Mouse (Mus musculus) embryonic facial prominence, embryonic 14.5 days (tissue): ENCODE measurements at regions not wholly inside any gene's neighbourhood (a gene's known extent, or its start where the extent isn't known, plus 50 kb on each side); places are given as distances from the start of the nearest gene placed in this dataset.
A peak's percentile ranks its signal among the peaks of the same experiment; 100 is the strongest.

Experiments used
- ATAC-seq: fragments of 200-750 bp; cut with Nextera tagmentation; 2 replicates; pipeline ENCODE4 v1.8.0; 2017; ENCODE audit warnings: low read depth, moderate number of reproducible peaks, moderate TSS enrichment
- DNase-seq: peaks from one replicate; pipeline ENCODE4 v3.0.0-alpha.2; 2015; ENCODE audit warnings: low spot score
- H3K27ac ChIP-seq: fragments of 300-500 bp; sonication (generic); replicated peaks from 2 replicates; pipeline ENCODE4 v1.5.1; 2014; ENCODE audit warnings: low read depth, mild to moderate bottlenecking, low read length, moderate library complexity
- H3K27me3 ChIP-seq: fragments of 300-500 bp; sonication (generic); replicated peaks from 2 replicates; pipeline ENCODE4 v1.6.1; 2014; ENCODE audit warnings: low read length; ENCODE audit not compliant: control insufficient read depth, insufficient read depth
- H3K36me3 ChIP-seq: fragments of 300-500 bp; sonication (generic); 2 replicates; pipeline ENCODE4 v1.6.1; 2014; ENCODE audit warnings: low read length, mixed read lengths; ENCODE audit not compliant: control insufficient read depth, insufficient read depth
- H3K4me1 ChIP-seq: fragments of 300-500 bp; sonication (generic); 2 replicates; pipeline ENCODE4 v1.6.1; 2014; ENCODE audit warnings: antibody characterized with exemption, low read length; ENCODE audit not compliant: control insufficient read depth, insufficient read depth
- H3K4me2 ChIP-seq: fragments of 300-500 bp; sonication (generic); 2 replicates; pipeline ENCODE4 v1.6.1; 2014; ENCODE audit warnings: low read depth, mild to moderate bottlenecking, low read length, moderate library complexity, mixed read lengths
- H3K4me3 ChIP-seq: fragments of 300-500 bp; sonication (generic); 2 replicates; pipeline ENCODE4 v1.5.1; 2014; ENCODE audit warnings: low read depth, mild to moderate bottlenecking, low read length
- H3K9ac ChIP-seq: fragments of 300-500 bp; sonication (generic); 2 replicates; pipeline ENCODE4 v1.6.1; 2014; ENCODE audit warnings: low read depth, mild to moderate bottlenecking, low read length, moderate library complexity, mixed read lengths
- H3K9me3 ChIP-seq: fragments of 300-500 bp; sonication (generic); 2 replicates; pipeline ENCODE4 v1.6.1; 2016; ENCODE audit warnings: low read length; ENCODE audit not compliant: control insufficient read depth
- WGBS: fragments of 180-500 bp; shearing (Covaris S2); extraction: QIAGEN DNeasy Blood & Tissue Kit; methylation state at CpG from one replicate; pipeline ENCODE4 v1.1.7; 2014; 5-methylcytosine and 5-hydroxymethylcytosine counted together

GRCm38 (mm10) chr15:13283106-13283505, 109.6 kb upstream of the Cdh6 start:
- Histone ChIP-seq H3K4me2 (no peak overlapping the region), H3K4me1 (peaks cover 4% of the 10 kb centered on the region), H3K4me3 (no peak overlapping the region), H3K9me3 (no peaks in the 10 kb centered on the region), H3K9ac (no peak overlapping the region), H3K27me3 (no peaks in the 10 kb centered on the region), H3K36me3 (no peaks in the 10 kb centered on the region), H3K27ac (no peak overlapping the region)
- 88% methylated on average over 5 of the region's 5 CpGs for WGBS
- DNase-seq (no peak), ATAC-seq (no peak)

GRCm38 (mm10) chr15:13276909-13277235, 103.4 kb upstream of the Cdh6 start:
- Histone ChIP-seq H3K4me2 (no peak overlapping the region), H3K9me3 (no peaks in the 10 kb centered on the region), H3K36me3 (no peaks in the 10 kb centered on the region), H3K27ac (no peak overlapping the region), H3K27me3 (no peaks in the 10 kb centered on the region), H3K4me3 (no peak overlapping the region), H3K4me1 (peaks cover 6% of the 10 kb centered on the region; the same call in 1 of the 2 replicates), H3K9ac (no peak overlapping the region)
- DNase-seq, result no peak
- ATAC-seq, result no peak
- WGBS, result 85% methylated on average over 8 of the region's 8 CpGs

GRCm38 (mm10) chr15:13276225-13276908, 102.9 kb upstream of the Cdh6 start:
- WGBS, result 67% methylated on average over 5 of the region's 5 CpGs
- no peaks in the 10 kb centered on the region for H3K36me3 ChIP-seq
- DNase-seq, result no peak
- H3K9ac ChIP-seq, result no peak overlapping the region
- no peak overlapping the region for H3K4me3 ChIP-seq
- H3K4me2 ChIP-seq, result no peak overlapping the region
- no peaks in the 10 kb centered on the region for H3K9me3 ChIP-seq
- H3K27me3 ChIP-seq, result no peaks in the 10 kb centered on the region
- peaks cover 6% of the 10 kb centered on the region; the same call in 1 of the 2 replicates for H3K4me1 ChIP-seq
- H3K27ac ChIP-seq, result no peak overlapping the region
- ATAC-seq, result no peak

GRCm38 (mm10) chr15:13275326-13275725, 101.9 kb upstream of the Cdh6 start:
- Histone ChIP-seq H3K27ac (no peak overlapping the region), H3K4me2 (no peak overlapping the region), H3K9me3 (no peaks in the 10 kb centered on the region), H3K9ac (no peak overlapping the region), H3K36me3 (no peaks in the 10 kb centered on the region), H3K27me3 (no peaks in the 10 kb centered on the region), H3K4me1 (peaks cover 6% of the 10 kb centered on the region; the same call in 1 of the 2 replicates), H3K4me3 (no peak overlapping the region)
- peak; percentile 20 for DNase-seq
- no peak for ATAC-seq
- 26% methylated on average over 5 of the region's 5 CpGs for WGBS

- ATAC-seq, result no peak
- H3K4me3 ChIP-seq, result no peak overlapping the region
- 89% methylated on average over 5 of the region's 5 CpGs for WGBS
- H3K27ac ChIP-seq, result no peak overlapping the region
- peaks cover 6% of the 10 kb centered on the region; the same call in 1 of the 2 replicates for H3K4me1 ChIP-seq
- H3K9ac ChIP-seq, result no peak overlapping the region
- no peak for DNase-seq
- no peak overlapping the region for H3K4me2 ChIP-seq
- H3K27me3 ChIP-seq, result no peaks in the 10 kb centered on the region
- no peaks in the 10 kb centered on the region for H3K36me3 ChIP-seq
- H3K9me3 ChIP-seq, result no peaks in the 10 kb centered on the region
These were observed 101.0 kb upstream of the Cdh6 start for GRCm38 (mm10) chr15:13274366-13275067.

GRCm38 (mm10) chr15:13246053-13246696, 72.7 kb upstream of the Cdh6 start:
- no peaks in the 10 kb centered on the region for H3K27me3 ChIP-seq
- no peaks in the 10 kb centered on the region for H3K36me3 ChIP-seq
- H3K9ac ChIP-seq, result no peak overlapping the region
- H3K27ac ChIP-seq, result no peak overlapping the region
- no peak overlapping the region for H3K4me2 ChIP-seq
- 0 out of 2 replicates have a peak, but pooled peaks cover 3% of the 10 kb centered on the region for H3K9me3 ChIP-seq
- H3K4me1 ChIP-seq, result no peaks in the 10 kb centered on the region
- DNase-seq (no peak), ATAC-seq (no peak)
- no peak overlapping the region for H3K4me3 ChIP-seq
- WGBS, result 70% methylated on average over 11 of the region's 11 CpGs

GRCm38 (mm10) chr15:13244306-13244705, 70.8 kb upstream of the Cdh6 start:
- Histone ChIP-seq H3K9me3 (0 out of 2 replicates have a peak, but pooled peaks cover 2% of the 10 kb centered on the region), H3K9ac (no peak overlapping the region), H3K4me3 (no peak overlapping the region), H3K36me3 (no peaks in the 10 kb centered on the region), H3K4me2 (peak overlapping the region; percentile 34), H3K4me1 (no peaks in the 10 kb centered on the region), H3K27me3 (no peaks in the 10 kb centered on the region), H3K27ac (no peak overlapping the region)
- DNase-seq (peak; percentile 18), ATAC-seq (peak; percentile 47; the same call in 1 of the 2 replicates)
- WGBS, result 17% methylated on average over 14 of the region's 14 CpGs

- Histone ChIP-seq H3K27ac (no peak overlapping the region), H3K4me2 (no peak overlapping the region), H3K9me3 (no peaks in the 10 kb centered on the region), H3K9ac (no peak overlapping the region), H3K4me1 (no peaks in the 10 kb centered on the region), H3K4me3 (no peak overlapping the region), H3K27me3 (no peaks in the 10 kb centered on the region), H3K36me3 (no peaks in the 10 kb centered on the region)
- WGBS, result 66% methylated on average over 4 of the region's 4 CpGs
- no peak for DNase-seq
- no peak for ATAC-seq
These were observed 70.1 kb upstream of the Cdh6 start for GRCm38 (mm10) chr15:13243561-13243960.
